In the genomic region with DNA sequence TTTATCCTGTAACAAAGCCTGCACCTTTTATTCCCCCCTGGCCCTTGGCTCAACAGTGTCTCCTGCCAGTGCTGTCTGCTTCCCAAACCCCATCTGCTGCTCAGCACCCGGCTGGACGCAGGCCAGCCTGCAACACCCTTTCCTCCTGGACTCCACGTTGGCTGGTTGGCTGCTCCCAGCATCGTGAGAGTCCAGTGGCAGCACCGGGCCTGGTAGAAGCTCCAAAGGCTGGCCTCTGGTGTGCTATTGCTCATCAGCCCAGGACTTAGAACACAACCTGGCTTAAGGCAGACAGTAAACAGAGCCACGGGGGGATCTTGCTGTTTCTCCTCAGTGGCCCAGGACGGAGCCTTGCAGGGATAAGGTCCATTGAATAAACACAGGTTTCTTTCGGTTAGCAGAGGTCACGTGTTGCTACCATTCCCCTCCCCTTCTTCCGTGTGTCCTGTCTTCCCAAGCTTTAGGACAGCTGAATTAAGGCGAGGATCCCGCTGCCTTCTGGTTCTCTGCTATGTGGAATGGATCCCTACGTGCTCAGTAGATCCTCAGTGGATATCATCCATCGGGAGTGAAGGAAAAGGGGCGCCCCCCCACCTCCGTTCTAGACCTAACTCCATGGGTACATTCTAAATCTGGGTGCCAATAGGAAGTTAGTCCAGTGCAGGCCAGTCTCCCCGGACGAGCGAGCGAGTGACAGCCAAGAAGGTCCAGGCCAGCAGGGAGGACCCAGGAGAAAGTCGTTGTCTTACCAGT, we compare ENCODE assay signal across 9 mouse cellular contexts. TPM values are rescaled to one million over a fixed set of nuclear protein-coding genes. Genes with fewer than 3 reads are reported as not detected.
DNase-seq lines count a peak whose midpoint lies in the region; ATAC-seq lines count a peak whose summit lies in the region.
"Had no signal": no experiment of that assay in that cellular context is flagged by ENCODE, and none has a peak within 500 bp of the region (broad histone marks: within the 10 kb centered on the region; RNA-seq: fewer than 3 reads in every experiment).

No protein-coding gene starts in this region.

- no peaks in the 10 kb centered on the region for H3K27me3 ChIP-seq in forebrain, embryonic 11.5 days (ENCODE audit: control insufficient read depth, insufficient read depth, low read length)
- H3K27me3 ChIP-seq in hindbrain, embryonic 16.5 days (replicated peaks; ENCODE audit: control insufficient read depth, insufficient read depth, low read length), result no peaks in the 10 kb centered on the region
- no peaks in the 10 kb centered on the region for H3K27me3 ChIP-seq in lung, embryonic 16.5 days (ENCODE audit: control insufficient read depth, insufficient read depth, low read depth, low read length)

- no peak for ATAC-seq in forebrain, embryonic 11.5 days (replicated peaks; ENCODE audit: low FRiP score)
- peak; percentile 26 for ATAC-seq in hindbrain, embryonic 16.5 days
- peak; percentile 53 for ATAC-seq in lung, embryonic 16.5 days (ENCODE audit: low read depth)
- no peak for ATAC-seq in erythroblast, adult 5-6 weeks (replicated peaks; ENCODE audit: low FRiP score, poor library complexity, severe bottlenecking)
- ATAC-seq in erythroid progenitor cell, adult 5-6 weeks (replicated peaks; ENCODE audit: low FRiP score, poor library complexity, severe bottlenecking), result no peak

- no peaks in the 10 kb centered on the region; the same call in 1 of the 2 replicates for H3K36me3 ChIP-seq in forebrain, embryonic 11.5 days (ENCODE audit: control insufficient read depth, insufficient read depth, low read length)
- H3K36me3 ChIP-seq in hindbrain, embryonic 16.5 days (ENCODE audit: control insufficient read depth, insufficient read depth, low read length), result peaks cover 13% of the 10 kb centered on the region
- peaks cover 17% of the 10 kb centered on the region for H3K36me3 ChIP-seq in lung, embryonic 16.5 days (ENCODE audit: control insufficient read depth, insufficient read depth, low read length)

- DNase-seq in lung, adult 18-20 months, result peak; percentile 64 to 75
- DNase-seq in lung, postnatal 25 days (ENCODE audit: low spot score), result no peak
- DNase-seq in forebrain, embryonic 11.5 days (ENCODE audit: low spot score), result no peak
- DNase-seq in T-cell, adult 2 months (ENCODE audit: low spot score), result no peak

- H3K4me3 ChIP-seq in forebrain, embryonic 11.5 days (ENCODE audit: low read depth, low read length), result no peak overlapping the region
- no peak overlapping the region for H3K4me3 ChIP-seq in hindbrain, embryonic 16.5 days (ENCODE audit: low read length)
- H3K4me3 ChIP-seq in lung, embryonic 16.5 days (ENCODE audit: low read length), result no peak overlapping the region

- H3K27ac ChIP-seq in forebrain, embryonic 11.5 days (ENCODE audit: low read depth, low read length), result no peak overlapping the region; the same call in 1 of the 2 replicates
- peak overlapping the region; percentile 75 for H3K27ac ChIP-seq in hindbrain, embryonic 16.5 days (ENCODE audit: low read depth, low read length)
- H3K27ac ChIP-seq in lung, embryonic 16.5 days (ENCODE audit: low read length), result 0 out of 2 replicates have a peak overlapping the region, but pooled peaks have one; percentile 10

- no peak overlapping the region for H3K4me2 ChIP-seq in forebrain, embryonic 11.5 days (ENCODE audit: low read depth, low read length, severe bottlenecking)
- H3K4me2 ChIP-seq in hindbrain, embryonic 16.5 days (ENCODE audit: low read length), result no peak overlapping the region
- no peak overlapping the region for H3K4me2 ChIP-seq in lung, embryonic 16.5 days (ENCODE audit: low read depth, low read length)

- H3K4me1 ChIP-seq in forebrain, embryonic 11.5 days (replicated peaks; ENCODE audit: control insufficient read depth, insufficient read depth, low read length), result peaks cover 5% of the 10 kb centered on the region
- H3K4me1 ChIP-seq in hindbrain, embryonic 16.5 days (ENCODE audit: control insufficient read depth, insufficient read depth, low read depth, low read length), result peaks cover 20% of the 10 kb centered on the region
- peaks cover 27% of the 10 kb centered on the region for H3K4me1 ChIP-seq in lung, embryonic 16.5 days (replicated peaks; ENCODE audit: control insufficient read depth, insufficient read depth, low read length)

- 49% methylated on average over 21 of the region's 21 CpGs for WGBS in forebrain, embryonic 11.5 days
- 50% methylated on average over 21 of the region's 21 CpGs for WGBS in hindbrain, embryonic 16.5 days
- WGBS in lung, embryonic 16.5 days, result 39% methylated on average over 21 of the region's 21 CpGs

- peak overlapping the region; percentile 13; the same call in 1 of the 2 replicates for H3K9ac ChIP-seq in forebrain, embryonic 11.5 days (ENCODE audit: low read length)
- no peak overlapping the region for H3K9ac ChIP-seq in hindbrain, embryonic 16.5 days (ENCODE audit: low read depth, low read length)
- H3K9ac ChIP-seq in lung, embryonic 16.5 days (ENCODE audit: low read length), result no peak overlapping the region

- no peaks in the 10 kb centered on the region for H3K9me3 ChIP-seq in forebrain, embryonic 11.5 days (ENCODE audit: control insufficient read depth, low read length)
- H3K9me3 ChIP-seq in hindbrain, embryonic 16.5 days (ENCODE audit: control insufficient read depth, low read length), result no peaks in the 10 kb centered on the region
- no peaks in the 10 kb centered on the region for H3K9me3 ChIP-seq in lung, embryonic 16.5 days (ENCODE audit: control insufficient read depth, low read length)
- H3K9me3 ChIP-seq: G1E had no signal

RNA-seq across cellular contexts. Expression of a gene that starts 30.7 kb away (rescaled TPM):
- 23.9 and 26.4 TPM in 2 replicates for polyA plus RNA-seq in forebrain, embryonic 11.5 days (2014; fragmentation: Nextera tagmentation; extraction: Ambion mirVana)
- 25.2 and 27.4 TPM in 2 replicates for polyA plus RNA-seq in hindbrain, embryonic 16.5 days (2015; fragmentation: Nextera tagmentation; extraction: Ambion mirVana)
- 44.2 and 48.5 TPM in 2 replicates for polyA plus RNA-seq in lung, embryonic 16.5 days (2015; fragmentation: Nextera tagmentation; extraction: Ambion mirVana)
- total RNA-seq in erythroblast, adult 5-6 weeks (2015; ENCODE audit: low replicate concordance), result 3.5 and 7.7 TPM in 2 replicates
- total RNA-seq in erythroblast, adult 5-6 weeks (2017; ENCODE audit: low replicate concordance), result 1.1 and 3.8 TPM in 2 replicates
- 15.1 and 26.8 TPM in 2 replicates for total RNA-seq in erythroid progenitor cell, adult 5-6 weeks (2015; ENCODE audit: low replicate concordance)
- total RNA-seq in erythroid progenitor cell, adult 5-6 weeks (2017; ENCODE audit: low replicate concordance), result 2.4 and 9.8 TPM in 2 replicates

RNA-seq across cellular contexts. Expression of a gene that starts 35.3 kb away (rescaled TPM):
- polyA plus RNA-seq in forebrain, embryonic 11.5 days (2014; fragmentation: Nextera tagmentation; extraction: Ambion mirVana), result 32.1 and 32.9 TPM in 2 replicates
- 118 and 122 TPM in 2 replicates for polyA plus RNA-seq in hindbrain, embryonic 16.5 days (2015; fragmentation: Nextera tagmentation; extraction: Ambion mirVana)
- 46.8 and 49.5 TPM in 2 replicates for polyA plus RNA-seq in lung, embryonic 16.5 days (2015; fragmentation: Nextera tagmentation; extraction: Ambion mirVana)
- 187 and 225 TPM in 2 replicates for total RNA-seq in erythroblast, adult 5-6 weeks (2015; ENCODE audit: low replicate concordance)
- 172 and 185 TPM in 2 replicates for total RNA-seq in erythroblast, adult 5-6 weeks (2017; ENCODE audit: low replicate concordance)
- total RNA-seq in erythroid progenitor cell, adult 5-6 weeks (2015; ENCODE audit: low replicate concordance), result 122 and 124 TPM in 2 replicates
- 74.2 and 96.2 TPM in 2 replicates for total RNA-seq in erythroid progenitor cell, adult 5-6 weeks (2017; ENCODE audit: low replicate concordance)

RNA-seq across cellular contexts. Expression of a gene that starts 45.9 kb away (rescaled TPM):
- polyA plus RNA-seq in forebrain, embryonic 11.5 days (2014; fragmentation: Nextera tagmentation; extraction: Ambion mirVana), result 4.8 and 5.5 TPM in 2 replicates
- polyA plus RNA-seq in hindbrain, embryonic 16.5 days (2015; fragmentation: Nextera tagmentation; extraction: Ambion mirVana), result 17.8 and 18.4 TPM in 2 replicates
- polyA plus RNA-seq in lung, embryonic 16.5 days (2015; fragmentation: Nextera tagmentation; extraction: Ambion mirVana), result 20.8 and 22.7 TPM in 2 replicates
- not detected in 2 replicates for total RNA-seq in erythroblast, adult 5-6 weeks (2015; ENCODE audit: low replicate concordance)
- 2.3 and 2.6 TPM in 2 replicates for total RNA-seq in erythroblast, adult 5-6 weeks (2017; ENCODE audit: low replicate concordance)
- total RNA-seq in erythroid progenitor cell, adult 5-6 weeks (2015; ENCODE audit: low replicate concordance), result not detected in 2 replicates
- total RNA-seq in erythroid progenitor cell, adult 5-6 weeks (2017; ENCODE audit: low replicate concordance), result 3.9 TPM in 1 of 2 replicates, not detected in the other

Comparison
In these comparisons a context has a peak if more than half of its experiments do, and no peak if none do; other contexts are left out.
1. DNase-seq: peak in lung, adult 18-20 months (2 of 2); none in lung, postnatal 25 days (single experiment), forebrain, embryonic 11.5 days (single experiment) and T-cell, adult 2 months (single experiment).
2. ATAC-seq: peak in hindbrain, embryonic 16.5 days (single experiment) and lung, embryonic 16.5 days (single experiment); none in forebrain, embryonic 11.5 days (single experiment), erythroblast, adult 5-6 weeks (single experiment) and erythroid progenitor cell, adult 5-6 weeks (single experiment).